Mouse (Mus musculus) CD4-positive naive resting alpha-beta T cell, adult 57 days (primary cell): ENCODE data around the gene Lysmd1. TPM values are rescaled to one million over a fixed set of nuclear protein-coding genes. Genes with fewer than 3 reads are reported as not detected.

Experiments
- total RNA-seq: library from RNA; stranded (reverse); gene quantifications from one replicate; pipeline ENCODE4 v1.2.4, GENCODE M21; 2023

Lysmd1 gene
- 6.5 TPM for total RNA-seq

GRCm38 (mm10) chr3:95133680-95134101 lies at the start of gene Lysmd1, which contains the start of gene Scnm1:
Gene Lysmd1 (plus strand): TSS chr3:95134088.
Gene Scnm1 (minus strand): TSS chr3:95134011.

GRCm38 (mm10) chr3:95106338-95107117 lies 27.4 kb upstream of the Lysmd1 start, which contains the start of gene Pip5k1a:
Gene Pip5k1a (minus strand): TSS chr3:95106930.

GRCm38 (mm10) chr3:95110911-95111726 lies 22.8 kb upstream of the Lysmd1 start, which contains the start of gene Vps72:
Gene Vps72 (plus strand): TSS chr3:95111022.

GRCm38 (mm10) chr3:95124246-95124645 lies 9.6 kb upstream of the Lysmd1 start, which contains the start of gene Tmod4:
Gene Tmod4 (plus strand): TSS chr3:95124476.

GRCm38 (mm10) chr3:95141952-95142616 lies 8.2 kb downstream of the Lysmd1 start, which contains the start of gene Tnfaip8l2:
Gene Tnfaip8l2 (minus strand): TSS chr3:95142360.

GRCm38 (mm10) chr3:95159987-95160963 lies 26.4 kb downstream of the Lysmd1 start, which contains the start of gene Sema6c:
Gene Sema6c (plus strand): TSS chr3:95160457.

Other genes with a start within 250 kb of the Lysmd1 start
- gene Psmb4, start 247.1 kb upstream of the Lysmd1 start, total RNA-seq = 200 TPM
- 1.6 TPM for gene Selenbp1, start 201.0 kb upstream of the Lysmd1 start, total RNA-seq
- 30.4 TPM for gene Rfx5, start 180.0 kb upstream of the Lysmd1 start, total RNA-seq
- 50.0 TPM for gene Pi4kb, start 159.4 kb upstream of the Lysmd1 start, total RNA-seq
- 67.3 TPM for gene Zfp687, start 118.6 kb upstream of the Lysmd1 start, total RNA-seq
- gene Psmd4, start 91.5 kb upstream of the Lysmd1 start, total RNA-seq = 130 TPM
- 43.9 TPM for gene Pip5k1a, start 27.2 kb upstream of the Lysmd1 start, total RNA-seq
- gene Vps72, start 23.1 kb upstream of the Lysmd1 start, total RNA-seq = 46.8 TPM
- gene Tmod4, start 9.6 kb upstream of the Lysmd1 start, total RNA-seq = 1.7 TPM
- gene Scnm1, start 77 bp upstream of the Lysmd1 start, total RNA-seq = 91.4 TPM
- gene Tnfaip8l2, start 8.3 kb downstream of the Lysmd1 start, total RNA-seq = 102 TPM
- gene Sema6c, start 26.4 kb downstream of the Lysmd1 start, total RNA-seq = 2.5 TPM
- gene Gabpb2, start 83.8 kb downstream of the Lysmd1 start, total RNA-seq = 67.0 TPM
- 244 TPM for gene Cdc42se1, start 94.6 kb downstream of the Lysmd1 start, total RNA-seq
- gene Mllt11, start 98.1 kb downstream of the Lysmd1 start, total RNA-seq = 7.0 TPM
- gene Gm128, start 107.5 kb downstream of the Lysmd1 start, total RNA-seq = not detected
- gene Bnipl, start 117.1 kb downstream of the Lysmd1 start, total RNA-seq = not detected
- gene Mindy1, start 147.3 kb downstream of the Lysmd1 start, total RNA-seq = 20.9 TPM
- gene Prune1, start 148.0 kb downstream of the Lysmd1 start, total RNA-seq = 8.8 TPM
- gene Anxa9, start 173.1 kb downstream of the Lysmd1 start, total RNA-seq = 0.71 TPM
- 106 TPM for gene Cers2, start 180.7 kb downstream of the Lysmd1 start, total RNA-seq
- 33.3 TPM for gene Setdb1, start 223.1 kb downstream of the Lysmd1 start, total RNA-seq